Mouse (Mus musculus) MEL (cell line): ENCODE data around the gene Cbln3. TPM values are rescaled to one million over a fixed set of nuclear protein-coding genes. Genes with fewer than 3 reads are reported as not detected.

Experiments used
- DNase-seq: peaks from one replicate; pipeline ENCODE4 v3.0.0; 2011; ENCODE audit warnings: low read depth, low spot score
- H3K27ac ChIP-seq: 2 replicates; pipeline ENCODE4 v1.5.1; 2012; ENCODE audit warnings: low read depth, mild to moderate bottlenecking, control low read depth, low read length, moderate library complexity; ENCODE audit not compliant: control insufficient read depth
- H3K27me3 ChIP-seq, 2 experiments: fragments of 150-350 bp in 1 of 2; sonication (generic) in 1 of 2; 2 replicates each; pipeline ENCODE4 v1.6.1; 2012; ENCODE audit warnings: low read length in 2 of 2, mild to moderate bottlenecking in 2 of 2, improper control_type of control experiment in 1 of 2, moderate library complexity in 1 of 2; ENCODE audit not compliant: insufficient read depth in 2 of 2, control insufficient read depth in 1 of 2
- H3K36me3 ChIP-seq, 2 experiments: 2 replicates each; pipeline ENCODE4 v1.6.1; 2012 to 2014; ENCODE audit warnings: low read length in 2 of 2, improper control_type of control experiment in 1 of 2, inconsistent platforms in 1 of 2, mild to moderate bottlenecking in 1 of 2; ENCODE audit not compliant: insufficient read depth in 2 of 2, control insufficient read depth in 1 of 2
- H3K4me1 ChIP-seq, 2 experiments: fragments of 150-350 bp in 1 of 2; sonication (generic) in 1 of 2; 2 replicates each; pipeline ENCODE4 v1.6.1; 2012; ENCODE audit warnings: low read length in 2 of 2, improper control_type of control experiment in 1 of 2, mild to moderate bottlenecking in 1 of 2; ENCODE audit not compliant: insufficient read depth in 2 of 2, control insufficient read depth in 1 of 2
- H3K4me3 ChIP-seq, 2 experiments: fragments of 150-350 bp in 1 of 2; sonication (generic) in 1 of 2; 2 replicates each; pipeline ENCODE4 v1.5.1; 2012; ENCODE audit warnings: low read depth in 2 of 2, low read length in 2 of 2, mild to moderate bottlenecking in 2 of 2, moderate library complexity in 2 of 2, control low read depth in 1 of 2, improper control_type of control experiment in 1 of 2; ENCODE audit not compliant: control insufficient read depth in 1 of 2, insufficient read depth in 1 of 2
- H3K79me2 ChIP-seq: 2 replicates; pipeline ENCODE4 v1.6.1; 2012; ENCODE audit warnings: mild to moderate bottlenecking, low read length, moderate library complexity; ENCODE audit not compliant: control insufficient read depth, poor library complexity, insufficient read depth
- H3K9ac ChIP-seq: 2 replicates; pipeline ENCODE4 v1.6.1; 2012; ENCODE audit warnings: low read depth, mild to moderate bottlenecking, control low read depth, low read length, moderate library complexity; ENCODE audit not compliant: control insufficient read depth, poor library complexity, severe bottlenecking
- H3K9me3 ChIP-seq: fragments of 150-350 bp; sonication (generic); replicated peaks from 2 replicates; pipeline ENCODE4 v1.6.1; 2012; ENCODE audit warnings: mild to moderate bottlenecking, low read length, improper control_type of control experiment, moderate library complexity; ENCODE audit not compliant: insufficient read depth
- BHLHE40 ChIP-seq: IDR thresholded peaks from 2 replicates; pipeline ENCODE4 v1.6.1; 2012; ENCODE audit warnings: low read depth, mild to moderate bottlenecking, inconsistent platforms, low read length, improper control_type of control experiment, borderline replicate concordance
- CHD2 ChIP-seq: IDR thresholded peaks from 2 replicates; pipeline ENCODE4 v1.6.1; 2011; ENCODE audit warnings: low read length, improper control_type of control experiment
- MYB ChIP-seq: IDR thresholded peaks from 2 replicates; pipeline ENCODE4 v1.6.1; 2011; ENCODE audit warnings: mild to moderate bottlenecking, low read depth, low read length, improper control_type of control experiment
- NRF1 ChIP-seq: IDR thresholded peaks from 2 replicates; pipeline ENCODE4 v1.6.1; 2014; ENCODE audit warnings: low read depth, mild to moderate bottlenecking, inconsistent platforms, low read length, improper control_type of control experiment, moderate library complexity; ENCODE audit not compliant: poor library complexity, insufficient read depth, severe bottlenecking
- ZC3H11A ChIP-seq: IDR thresholded peaks from 2 replicates; pipeline ENCODE4 v1.6.1; 2012; ENCODE audit warnings: low read depth, mild to moderate bottlenecking, inconsistent platforms, low read length, improper control_type of control experiment
- ZKSCAN1 ChIP-seq: IDR thresholded peaks from 2 replicates; pipeline ENCODE4 v1.6.1; 2012; ENCODE audit warnings: low read depth, mild to moderate bottlenecking, inconsistent platforms, low read length, improper control_type of control experiment, moderate library complexity
- polyA plus RNA-seq, 2 experiments: library from polyadenylated mRNA; stranded (reverse) in 1 of 2; unstranded in 1 of 2; fragments of >175 nt in 1 of 2; fragments of >200 nt in 1 of 2; gene quantifications; 2 replicates each; pipeline versions ENCODE4 v1.2.1 to v1.2.4; 2012; ENCODE audit warnings: low replicate concordance in 2 of 2, low read depth in 1 of 2; ENCODE audit not compliant: insufficient read length in 2 of 2, insufficient read depth in 1 of 2, missing spikeins in 1 of 2
- total RNA-seq: library from RNA; depleted of rRNA; stranded (reverse); fragments of 300-350 nt; gene quantifications from 2 replicates; pipeline ENCODE4 v1.2.3, GENCODE M21; 2012; rRNA removed

Cbln3 gene
- total and polyA plus RNA-seq, 3 experiments: 0.19 TPM; not detected in 2

- Histone ChIP-seq H3K36me3 (0 out of 4 replicates have a peak, but pooled peaks cover 0 to 2% of the 10 kb centered on the region in 2 experiments), H3K4me1 (peaks cover 0 to 11% of the 10 kb centered on the region in 2 experiments; a peak in 2 of 4 replicates), H3K27ac (no peak overlapping the region), H3K9ac (no peak overlapping the region), H3K4me3 (no peak overlapping the region), H3K79me2 (no peaks in the 10 kb centered on the region), H3K9me3 (no peaks in the 10 kb centered on the region), H3K27me3 (peaks cover 0 to 3% of the 10 kb centered on the region in 2 experiments; a peak in 1 of 4 replicates)
- DNase-seq: no peak
- TF ChIP-seq ZC3H11A (no peak), MYB (no peak)
These were observed 53.9 kb downstream of the Cbln3 start for GRCm38 (mm10) chr14:55830331-55830730.

DNA sequence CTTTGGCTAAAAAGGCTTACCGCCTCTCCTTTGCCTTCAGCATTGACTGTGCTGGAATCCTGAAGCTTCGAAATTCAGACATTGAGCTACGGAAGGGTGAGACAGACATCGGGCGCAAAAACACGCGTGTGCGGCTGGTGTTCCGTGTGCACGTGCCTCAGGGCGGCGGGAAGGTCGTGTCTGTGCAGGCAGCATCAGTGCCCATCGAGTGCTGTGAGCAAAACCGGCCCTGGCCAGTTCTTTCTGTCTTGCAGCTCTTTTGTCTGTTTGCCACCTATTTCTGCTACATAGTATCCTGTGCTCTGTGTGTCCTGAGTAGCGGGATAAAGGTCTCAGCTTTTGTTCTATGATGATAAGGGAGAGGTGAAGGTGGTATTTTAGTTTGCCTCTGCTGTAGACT lies 54.3 kb downstream of the Cbln3 start:
- 0 out of 4 replicates have a peak, but pooled peaks cover 0 to 2% of the 10 kb centered on the region in 2 experiments for H3K36me3 ChIP-seq
- no peak for DNase-seq
- no peak overlapping the region for H3K4me3 ChIP-seq
- H3K9me3 ChIP-seq: no peaks in the 10 kb centered on the region
- peaks cover 0 to 3% of the 10 kb centered on the region in 2 experiments; a peak in 1 of 4 replicates for H3K27me3 ChIP-seq
- H3K79me2 ChIP-seq: no peaks in the 10 kb centered on the region
- no peak overlapping the region for H3K9ac ChIP-seq
- peaks cover 0 to 11% of the 10 kb centered on the region in 2 experiments; a peak in 2 of 4 replicates for H3K4me1 ChIP-seq
- H3K27ac ChIP-seq: no peak overlapping the region
- no peak for TF ChIP-seq NRF1
- no peak for TF ChIP-seq BHLHE40
- TF ChIP-seq ZKSCAN1: no peak
- no peak for TF ChIP-seq CHD2
- no peak for TF ChIP-seq MYB

Other genes starting within 250 kb of the Cbln3 start
Only the 30 nearest of the 31 such genes appear.
- not detected in 2 replicates for gene Gm49378, start 246.5 kb downstream of the Cbln3 start, total RNA-seq
- 1 to 10 TPM in 1 of 2 experiments, not detected in 1; 4.6 TPM for gene Gm49378, start 246.5 kb downstream of the Cbln3 start, polyA plus RNA-seq
- 49.4 and 60.5 TPM in 2 replicates for gene Tm9sf1, start 240.6 kb downstream of the Cbln3 start, total RNA-seq
- 10 to 100 TPM in 1 of 2 experiments, not detected in 1; 80.1 TPM for gene Tm9sf1, start 240.6 kb downstream of the Cbln3 start, polyA plus RNA-seq
- 0.08 and 0.10 TPM in 2 replicates for gene Tssk4, start 234.2 kb downstream of the Cbln3 start, total RNA-seq
- gene Tssk4, start 234.2 kb downstream of the Cbln3 start, polyA plus RNA-seq: under 1 TPM in 1 of 2 experiments, not detected in 1; 0.40 TPM
- 25.5 and 30.6 TPM in 2 replicates for gene Mdp1, start 223.9 kb downstream of the Cbln3 start, total RNA-seq
- gene Mdp1, start 223.9 kb downstream of the Cbln3 start, polyA plus RNA-seq: 10 to 100 TPM in 1 of 2 experiments, not detected in 1; 25.6 TPM
- gene Gmpr2, start 212.5 kb downstream of the Cbln3 start, total RNA-seq: 22.3 and 24.5 TPM in 2 replicates
- 10 to 100 TPM in 1 of 2 experiments, not detected in 1; 28.8 TPM for gene Gmpr2, start 212.5 kb downstream of the Cbln3 start, polyA plus RNA-seq
- 515 and 516 TPM in 2 replicates for gene Nedd8, start 212.3 kb downstream of the Cbln3 start, total RNA-seq
- gene Nedd8, start 212.3 kb downstream of the Cbln3 start, polyA plus RNA-seq: 100 to 1,000 TPM in 1 of 2 experiments, not detected in 1; 528 TPM
- 27.2 and 27.8 TPM in 2 replicates for gene Tinf2, start 202.6 kb downstream of the Cbln3 start, total RNA-seq
- gene Tinf2, start 202.6 kb downstream of the Cbln3 start, polyA plus RNA-seq: 10 to 100 TPM in 1 of 2 experiments, not detected in 1; 53.0 TPM
- 5.8 and 6.2 TPM in 2 replicates for gene Tgm1, start 170.5 kb downstream of the Cbln3 start, total RNA-seq
- 10 to 100 TPM in 1 of 2 experiments, not detected in 1; 11.4 TPM for gene Tgm1, start 170.5 kb downstream of the Cbln3 start, polyA plus RNA-seq
- 21.8 and 22.8 TPM in 2 replicates for gene Rabggta, start 162.1 kb downstream of the Cbln3 start, total RNA-seq
- 10 to 100 TPM in 1 of 2 experiments, not detected in 1; 32.0 TPM for gene Rabggta, start 162.1 kb downstream of the Cbln3 start, polyA plus RNA-seq
- 20.0 and 21.7 TPM in 2 replicates for gene Dhrs1, start 138.7 kb downstream of the Cbln3 start, total RNA-seq
- gene Dhrs1, start 138.7 kb downstream of the Cbln3 start, polyA plus RNA-seq: 10 to 100 TPM in 1 of 2 experiments, not detected in 1; 48.8 TPM
- 46.1 and 47.8 TPM in 2 replicates for gene Nop9, start 138.7 kb downstream of the Cbln3 start, total RNA-seq
- gene Nop9, start 138.7 kb downstream of the Cbln3 start, polyA plus RNA-seq: 100 to 1,000 TPM in 1 of 2 experiments, not detected in 1; 112 TPM
- gene Cideb, start 125.9 kb downstream of the Cbln3 start, total RNA-seq: 1.7 and 2.4 TPM in 2 replicates
- under 1 TPM in 1 of 2 experiments, not detected in 1; 0.53 TPM for gene Cideb, start 125.9 kb downstream of the Cbln3 start, polyA plus RNA-seq
- 0.19 and 0.59 TPM in 2 replicates for gene Ltb4r2, start 123.0 kb downstream of the Cbln3 start, total RNA-seq
- gene Ltb4r2, start 123.0 kb downstream of the Cbln3 start, polyA plus RNA-seq: under 1 TPM in 1 of 2 experiments, not detected in 1; 0.52 TPM
- 0.35 and 0.65 TPM in 2 replicates for gene Ltb4r1, start 118.4 kb downstream of the Cbln3 start, total RNA-seq
- 1 to 10 TPM in 1 of 2 experiments, not detected in 1; 1.5 TPM for gene Ltb4r1, start 118.4 kb downstream of the Cbln3 start, polyA plus RNA-seq
- 0.19 and 0.29 TPM in 2 replicates for gene Adcy4, start 100.3 kb downstream of the Cbln3 start, total RNA-seq
- under 1 TPM in 1 of 2 experiments, not detected in 1; 0.35 TPM for gene Adcy4, start 100.3 kb downstream of the Cbln3 start, polyA plus RNA-seq
- 67.1 and 77.4 TPM in 2 replicates for gene Ripk3, start 95.5 kb downstream of the Cbln3 start, total RNA-seq
- 100 to 1,000 TPM; 123 to 124 TPM for gene Ripk3, start 95.5 kb downstream of the Cbln3 start, polyA plus RNA-seq
- 0.20 and 0.27 TPM in 2 replicates for gene Nfatc4, start 61.2 kb downstream of the Cbln3 start, total RNA-seq
- under 1 TPM in 1 of 2 experiments, not detected in 1; 0.71 TPM for gene Nfatc4, start 61.2 kb downstream of the Cbln3 start, polyA plus RNA-seq
- not detected in 2 replicates for gene Nynrin, start 30.4 kb downstream of the Cbln3 start, total RNA-seq
- not detected for gene Nynrin, start 30.4 kb downstream of the Cbln3 start, polyA plus RNA-seq
- 5.2 and 6.0 TPM in 2 replicates for gene Khnyn, start 555 bp upstream of the Cbln3 start, total RNA-seq
- 10 to 100 TPM in 1 of 2 experiments, not detected in 1; 13.3 TPM for gene Khnyn, start 555 bp upstream of the Cbln3 start, polyA plus RNA-seq
- 1.1 TPM in 2 replicates for gene Sdr39u1, start 15.9 kb upstream of the Cbln3 start, total RNA-seq
- gene Sdr39u1, start 15.9 kb upstream of the Cbln3 start, polyA plus RNA-seq: 1 to 10 TPM in 1 of 2 experiments, not detected in 1; 2.3 TPM
- gene Cma1, start 60.3 kb upstream of the Cbln3 start, total RNA-seq: 0.19 TPM in 1 of 2 replicates, not detected in the other
- gene Cma1, start 60.3 kb upstream of the Cbln3 start, polyA plus RNA-seq: under 1 TPM in 1 of 2 experiments, not detected in 1; 0.13 TPM
- gene Cma2, start 66.6 kb upstream of the Cbln3 start, total RNA-seq: not detected in 2 replicates
- not detected for gene Cma2, start 66.6 kb upstream of the Cbln3 start, polyA plus RNA-seq
- gene Mcpt1, start 133.6 kb upstream of the Cbln3 start, total RNA-seq: not detected in 2 replicates
- not detected for gene Mcpt1, start 133.6 kb upstream of the Cbln3 start, polyA plus RNA-seq
- gene Mcpt9, start 146.1 kb upstream of the Cbln3 start, total RNA-seq: 0.08 TPM in 1 of 2 replicates, not detected in the other
- gene Mcpt9, start 146.1 kb upstream of the Cbln3 start, polyA plus RNA-seq: not detected
- 5.0 and 25.6 TPM in 2 replicates for gene Mcpt2, start 157.6 kb upstream of the Cbln3 start, total RNA-seq
- 1 to 10 TPM in 1 of 2 experiments, not detected in 1; 1.6 TPM for gene Mcpt2, start 157.6 kb upstream of the Cbln3 start, polyA plus RNA-seq
- gene Mcpt4, start 177.9 kb upstream of the Cbln3 start, total RNA-seq: not detected in 2 replicates
- gene Mcpt4, start 177.9 kb upstream of the Cbln3 start, polyA plus RNA-seq: not detected
- not detected in 2 replicates for gene Mcpt8, start 200.9 kb upstream of the Cbln3 start, total RNA-seq
- gene Mcpt8, start 200.9 kb upstream of the Cbln3 start, polyA plus RNA-seq: not detected
- not detected in 2 replicates for gene Ctsg, start 218.2 kb upstream of the Cbln3 start, total RNA-seq
- not detected for gene Ctsg, start 218.2 kb upstream of the Cbln3 start, polyA plus RNA-seq
- gene Gzme, start 236.2 kb upstream of the Cbln3 start, total RNA-seq: not detected in 2 replicates
- gene Gzme, start 236.2 kb upstream of the Cbln3 start, polyA plus RNA-seq: not detected
- gene Gzmd, start 248.2 kb upstream of the Cbln3 start, total RNA-seq: not detected in 2 replicates
- not detected for gene Gzmd, start 248.2 kb upstream of the Cbln3 start, polyA plus RNA-seq